Mouse (Mus musculus) myocyte (in vitro differentiated cells): ENCODE measurements around the gene Olfr1341.

Source experiments
- CEBPB ChIP-seq: IDR thresholded peaks from 2 replicates; pipeline ENCODE4 v1.6.1; 2011; ENCODE audit warnings: mild to moderate bottlenecking, moderate library complexity; ENCODE audit not compliant: poor library complexity, insufficient read depth, severe bottlenecking
- E2F4 ChIP-seq: IDR thresholded peaks from one replicate; pipeline ENCODE4 v1.6.1; 2011; ENCODE audit warnings: mild to moderate bottlenecking, control low read depth, moderate library complexity; ENCODE audit not compliant: insufficient read depth
- MAX ChIP-seq: IDR thresholded peaks from one replicate; pipeline ENCODE4 v1.6.1; 2011; ENCODE audit warnings: low read depth, mild to moderate bottlenecking, control low read depth
- MYOD1 ChIP-seq, 3 experiments: IDR thresholded peaks; one replicate each; pipeline ENCODE4 v1.6.1; 2011; ENCODE audit warnings: control low read depth in 2 of 3, low read depth in 2 of 3, mild to moderate bottlenecking in 2 of 3, moderate library complexity in 1 of 3; ENCODE audit not compliant: insufficient read length in 2 of 3, control insufficient read depth in 1 of 3
- MYOG ChIP-seq, 3 experiments: IDR thresholded peaks; one replicate each; pipeline ENCODE4 v1.6.1; 2011; ENCODE audit warnings: control low read depth in 2 of 3, low read depth in 2 of 3, mild to moderate bottlenecking in 2 of 3; ENCODE audit not compliant: insufficient read length in 2 of 3, control insufficient read depth in 1 of 3, insufficient read depth in 1 of 3
- POLR2A ChIP-seq: IDR thresholded peaks from one replicate; pipeline ENCODE4 v1.6.1; 2011; ENCODE audit warnings: low read depth, mild to moderate bottlenecking, control low read depth, moderate library complexity; ENCODE audit not compliant: insufficient read length
- POLR2AphosphoS2 ChIP-seq: IDR thresholded peaks from one replicate; pipeline ENCODE4 v1.6.1; 2011; ENCODE audit warnings: low read depth, control low read depth; ENCODE audit not compliant: insufficient read length
- REST ChIP-seq: IDR thresholded peaks from one replicate; pipeline ENCODE4 v1.6.1; 2011; ENCODE audit warnings: mild to moderate bottlenecking, control low read depth, moderate library complexity; ENCODE audit not compliant: insufficient read depth, insufficient read length
- SRF ChIP-seq: IDR thresholded peaks from one replicate; pipeline ENCODE4 v1.6.1; 2011; ENCODE audit warnings: low read depth; ENCODE audit not compliant: control insufficient read depth, insufficient read length
- TCF12 ChIP-seq: IDR thresholded peaks from one replicate; pipeline ENCODE4 v1.6.1; 2011; ENCODE audit warnings: mild to moderate bottlenecking, control low read depth; ENCODE audit not compliant: poor library complexity, insufficient read depth, severe bottlenecking
- TCF3 ChIP-seq: IDR thresholded peaks from one replicate; pipeline ENCODE4 v1.6.1; 2011; ENCODE audit warnings: low read depth, control low read depth; ENCODE audit not compliant: insufficient read length
- USF1 ChIP-seq: IDR thresholded peaks from one replicate; pipeline ENCODE4 v1.6.1; 2011; ENCODE audit warnings: low read depth, mild to moderate bottlenecking, control low read depth, moderate library complexity

DNA sequence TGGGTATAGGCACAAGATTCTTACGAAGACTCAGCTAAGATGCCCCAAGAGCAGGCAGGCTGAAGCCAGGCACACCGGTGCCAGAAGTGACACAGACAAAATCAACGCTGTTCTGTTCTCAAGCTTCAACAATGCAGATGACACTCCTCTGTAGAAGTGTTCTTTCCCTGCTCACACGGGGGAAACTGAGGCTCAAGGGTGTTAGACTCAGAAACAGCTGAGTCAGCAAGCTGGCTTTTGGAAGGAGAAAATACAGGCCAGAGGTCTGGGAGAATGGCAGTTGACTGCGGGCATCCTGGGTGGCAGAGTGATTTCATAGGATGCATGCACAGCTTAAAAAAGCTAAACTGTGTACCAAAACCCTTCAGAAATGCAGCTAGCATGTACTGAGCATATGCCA is 4.8 kb downstream of the Olfr1341 start:
- no peak for TF ChIP-seq POLR2AphosphoS2
- no peak for TF ChIP-seq POLR2A
- no peak for TF ChIP-seq MYOD1 (IDR thresholded peaks at IDR 0.05; ENCODE audit: control insufficient read depth in 1 of 3, insufficient read length in 2 of 3, low read depth in 2 of 3)
- no peak for TF ChIP-seq E2F4
- no peak for TF ChIP-seq TCF3
- TF ChIP-seq TCF12, result no peak
- no peak for TF ChIP-seq SRF
- no peak for TF ChIP-seq CEBPB
- no peak for TF ChIP-seq MAX
- no peak for TF ChIP-seq USF1
- TF ChIP-seq REST, result no peak
- TF ChIP-seq MYOG (IDR thresholded peaks at IDR 0.05; ENCODE audit: control insufficient read depth in 1 of 3, insufficient read depth in 1 of 3, insufficient read length in 2 of 3, low read depth in 2 of 3), result no peak
